Mouse (Mus musculus) hindbrain, embryonic 10.5 days (tissue): Measurements from ENCODE around the gene Slc15a2. TPM values are rescaled to one million over a fixed set of nuclear protein-coding genes. Genes with fewer than 3 reads are reported as not detected.

ENCODE experiments used
- DNase-seq: peaks from one replicate; pipeline ENCODE4 v3.0.0-alpha.2; 2017; ENCODE audit warnings: low spot score
- H3K27ac ChIP-seq: fragments of 300-500 bp; sonication (generic); 2 replicates; pipeline ENCODE4 v1.5.1; 2016; ENCODE audit warnings: mild to moderate bottlenecking, moderate library complexity
- H3K27me3 ChIP-seq: fragments of 300-500 bp; sonication (generic); 2 replicates; pipeline ENCODE4 v1.6.1; 2016; ENCODE audit warnings: mild to moderate bottlenecking; ENCODE audit not compliant: poor library complexity, insufficient read depth, severe bottlenecking
- H3K36me3 ChIP-seq: fragments of 300-500 bp; sonication (generic); 2 replicates; pipeline ENCODE4 v1.6.1; 2016; ENCODE audit warnings: mild to moderate bottlenecking, moderate library complexity
- H3K4me1 ChIP-seq: fragments of 300-500 bp; sonication (generic); replicated peaks from 2 replicates; pipeline ENCODE4 v1.6.1; 2016; ENCODE audit warnings: mild to moderate bottlenecking
- H3K4me3 ChIP-seq: fragments of 300-500 bp; sonication (generic); 2 replicates; pipeline ENCODE4 v1.5.1; 2016; ENCODE audit warnings: mild to moderate bottlenecking, moderate library complexity
- H3K9me3 ChIP-seq: fragments of 300-500 bp; sonication (generic); 2 replicates; pipeline ENCODE4 v1.6.1; 2016; ENCODE audit warnings: mild to moderate bottlenecking, moderate library complexity
- WGBS: fragments of 180-500 bp; shearing (Covaris S2); methylation state at CpG from one replicate; pipeline ENCODE4 v1.1.7; 2016; 5-methylcytosine and 5-hydroxymethylcytosine counted together
- polyA plus RNA-seq: library from polyadenylated mRNA; unstranded; fragments of >200 nt; fragmentation: Nextera tagmentation; extraction: Ambion mirVana; gene quantifications from 2 replicates; pipeline ENCODE4 v1.2.1, GENCODE M21; 2016

The Slc15a2 gene
- polyA plus RNA-seq, 1 experiment from 2014 or later = 1.8 TPM

DNA sequence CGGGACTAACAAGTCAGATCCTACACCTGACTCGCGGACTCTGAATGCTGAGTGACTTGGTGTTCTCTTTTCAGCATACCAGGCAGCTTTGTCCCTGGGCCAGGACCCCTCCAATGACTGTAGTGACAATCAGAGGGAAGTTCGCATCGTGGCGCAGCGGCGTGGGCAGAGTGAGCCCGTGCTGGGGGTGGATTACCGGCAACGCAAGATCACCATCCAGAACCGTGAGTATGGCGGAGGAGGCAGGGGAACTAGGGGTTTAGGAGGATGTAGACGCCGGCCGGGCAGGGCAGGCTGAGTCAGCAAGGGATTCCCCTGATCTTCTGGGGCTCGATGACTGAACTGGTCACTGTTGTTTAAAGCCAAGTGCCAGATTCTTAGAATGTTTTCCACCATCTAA is 75.4 kb downstream of the Slc15a2 start:
- DNase-seq = no peak
- H3K9me3 ChIP-seq = no peaks in the 10 kb centered on the region
- 94% methylated on average over 17 of the region's 17 CpGs for WGBS

DNA sequence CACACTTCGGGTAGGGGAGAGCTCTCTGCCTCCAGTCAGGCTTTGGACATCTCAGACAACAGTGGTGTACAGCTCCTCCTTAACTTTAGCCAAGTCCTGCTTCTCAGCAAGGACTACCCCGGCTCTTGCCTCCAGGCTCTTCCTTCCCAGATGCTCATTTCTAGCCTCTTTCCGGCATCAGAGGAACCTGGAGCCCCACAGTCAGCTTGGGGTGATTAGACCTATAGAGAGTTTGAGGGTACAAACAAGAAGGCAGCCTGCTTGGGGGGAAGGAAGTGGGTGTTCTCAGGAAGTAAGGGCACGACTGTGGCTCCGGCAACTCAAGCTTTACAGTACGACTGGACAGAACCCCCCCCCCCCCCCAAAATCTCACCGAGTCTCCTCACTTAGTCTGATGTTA is 76.0 kb downstream of the Slc15a2 start:
- 88% methylated on average over 7 of the region's 7 CpGs for WGBS

More for the DNA sequence above, 75.4 kb downstream of the Slc15a2 start:
- no peaks in the 10 kb centered on the region for H3K36me3 ChIP-seq
- H3K4me3 ChIP-seq = no peak overlapping the region
- no peak overlapping the region for H3K27ac ChIP-seq
- H3K27me3 ChIP-seq = no peaks in the 10 kb centered on the region
- H3K4me1 ChIP-seq = 0 out of 2 replicates have a peak, but pooled peaks cover 4% of the 10 kb centered on the region

DNA sequence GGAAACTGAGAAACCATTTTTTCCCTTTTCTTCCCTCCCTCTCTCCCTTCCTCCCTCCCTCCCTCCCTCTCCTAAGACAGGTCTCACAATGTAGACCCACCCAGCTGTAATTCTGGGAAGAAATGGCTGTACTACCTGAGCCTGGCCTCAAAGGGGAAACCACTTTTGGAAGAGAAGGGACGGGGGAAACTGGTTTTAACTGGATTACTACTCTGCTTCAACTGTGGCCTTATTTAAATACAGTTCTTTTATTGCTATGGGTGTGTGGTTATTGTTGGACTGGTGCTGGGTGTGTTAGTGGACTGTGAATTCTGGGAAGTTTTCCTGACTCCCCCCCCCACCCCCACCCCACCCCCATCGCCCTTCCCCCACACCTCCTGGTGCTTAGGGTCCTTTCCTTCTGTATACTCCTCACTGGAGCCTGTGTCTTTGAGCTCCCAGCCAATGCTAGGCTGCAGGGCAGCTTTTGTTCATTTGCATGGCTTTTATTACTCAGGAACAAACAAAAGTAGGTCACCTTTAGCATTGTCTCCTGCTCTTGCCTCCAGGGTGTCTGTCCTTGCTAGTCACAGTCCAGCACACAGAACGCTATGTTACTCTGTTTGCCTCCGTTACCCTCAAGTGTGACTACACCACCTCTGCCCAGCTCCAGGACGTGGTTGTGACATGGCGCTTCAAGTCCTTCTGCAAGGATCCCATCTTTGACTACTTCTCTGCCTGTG is 76.9 kb downstream of the Slc15a2 start:
- H3K27ac ChIP-seq = no peak overlapping the region
- no peaks in the 10 kb centered on the region for H3K9me3 ChIP-seq
- 75% methylated on average over 6 of the region's 6 CpGs for WGBS
- H3K4me1 ChIP-seq = 0 out of 2 replicates have a peak, but pooled peaks cover 4% of the 10 kb centered on the region
- no peak for DNase-seq
- no peak overlapping the region for H3K4me3 ChIP-seq
- H3K27me3 ChIP-seq = no peaks in the 10 kb centered on the region
- H3K36me3 ChIP-seq = no peaks in the 10 kb centered on the region

More for the DNA sequence above, 76.0 kb downstream of the Slc15a2 start:
- Histone ChIP-seq H3K27me3 (no peaks in the 10 kb centered on the region), H3K36me3 (no peaks in the 10 kb centered on the region), H3K9me3 (no peaks in the 10 kb centered on the region), H3K4me3 (no peak overlapping the region), H3K4me1 (0 out of 2 replicates have a peak, but pooled peaks cover 4% of the 10 kb centered on the region), H3K27ac (no peak overlapping the region)
- no peak for DNase-seq

DNA sequence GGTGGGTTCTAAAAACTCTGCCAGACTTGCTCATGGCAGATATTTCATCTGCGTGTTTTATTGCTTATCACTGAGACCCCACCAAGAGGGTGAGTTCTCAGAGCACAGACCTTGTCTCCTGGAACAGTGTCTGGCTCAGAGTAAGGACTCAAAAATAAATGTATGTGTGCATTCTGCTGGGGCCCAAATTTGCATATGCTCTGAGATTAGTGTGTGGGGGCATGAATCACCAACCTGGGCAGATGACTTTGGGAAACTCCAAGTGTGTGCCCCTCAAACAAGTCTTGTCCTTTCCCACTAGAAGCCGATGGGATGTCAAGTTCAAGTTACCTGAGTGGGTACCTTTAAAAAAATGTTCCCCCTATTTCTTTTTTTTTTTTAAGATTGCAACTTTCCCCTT is 84.3 kb downstream of the Slc15a2 start:
- Histone ChIP-seq H3K4me3 (no peak overlapping the region), H3K36me3 (no peaks in the 10 kb centered on the region), H3K9me3 (no peaks in the 10 kb centered on the region), H3K27me3 (peaks cover 4% of the 10 kb centered on the region), H3K4me1 (no peaks in the 10 kb centered on the region), H3K27ac (no peak overlapping the region)
- DNase-seq = no peak
- 91% methylated on average over 2 of the region's 2 CpGs for WGBS

Other genes with a start within 250 kb of the Slc15a2 start
- gene Casr, start 222.8 kb downstream of the Slc15a2 start, polyA plus RNA-seq = 0.04 and 0.10 TPM in 2 replicates
- 1.2 TPM in 2 replicates for gene Cd86, start 118.9 kb downstream of the Slc15a2 start, polyA plus RNA-seq
- 0.41 and 0.85 TPM in 2 replicates for gene Ildr1, start 91.0 kb downstream of the Slc15a2 start, polyA plus RNA-seq
- gene Iqcb1, start 43.4 kb upstream of the Slc15a2 start, polyA plus RNA-seq = 52.4 and 66.8 TPM in 2 replicates
- gene Eaf2, start 90.0 kb upstream of the Slc15a2 start, polyA plus RNA-seq = 1.2 and 1.3 TPM in 2 replicates
- 64.0 and 81.2 TPM in 2 replicates for gene Golgb1, start 90.2 kb upstream of the Slc15a2 start, polyA plus RNA-seq
- 2.7 and 2.8 TPM in 2 replicates for gene Hcls1, start 150.0 kb upstream of the Slc15a2 start, polyA plus RNA-seq
- gene Fbxo40, start 205.5 kb upstream of the Slc15a2 start, polyA plus RNA-seq = 0.15 TPM in 1 of 2 replicates, not detected in the other
- gene Polq, start 226.8 kb upstream of the Slc15a2 start, polyA plus RNA-seq = 9.6 and 12.6 TPM in 2 replicates